Mouse (Mus musculus) G1E (cell line): Measurements from ENCODE around the gene Dcxr.

Experiments
- CTCF ChIP-seq: IDR thresholded peaks from 2 replicates; pipeline ENCODE4 v1.5.1; 2012; ENCODE audit warnings: low read depth, low read length, inconsistent platforms, mixed read lengths
- GATA1 ChIP-seq: IDR thresholded peaks from 2 replicates; pipeline ENCODE4 v1.6.1; 2012; ENCODE audit warnings: borderline replicate concordance, low read length, inconsistent platforms, mixed read lengths

- TF ChIP-seq CTCF (no peak), GATA1 (no peak)
These were observed 33.6 kb downstream of the Dcxr start for GRCm38 (mm10) chr11:120693461-120693860.
